Mouse (Mus musculus): ENCODE measurements around the gene Gria1. TPM values are rescaled to one million over a fixed set of nuclear protein-coding genes. Genes with fewer than 3 reads are reported as not detected.

Gria1 gene
- polyA plus RNA-seq, 1 experiment from 2014 or later: 0.30 TPM

- DNase-seq (ENCODE audit: low spot score): no peak
These were observed 266.9 kb downstream of the Gria1 start for GRCm38 (mm10) chr11:57278056-57278455.

GRCm38 (mm10) chr11:57286119-57286518 is 274.9 kb downstream of the Gria1 start:
- DNase-seq (ENCODE audit: low spot score): no peak

- DNase-seq (ENCODE audit: low spot score): no peak
These were observed 286.2 kb downstream of the Gria1 start for GRCm38 (mm10) chr11:57297376-57297775.

GRCm38 (mm10) chr11:57298263-57298662 is 287.1 kb downstream of the Gria1 start:
- DNase-seq (ENCODE audit: low spot score): no peak

- no peak for DNase-seq (ENCODE audit: low spot score)
These were observed 287.5 kb downstream of the Gria1 start for GRCm38 (mm10) chr11:57298665-57299064.

GRCm38 (mm10) chr11:57303602-57304001 is 292.4 kb downstream of the Gria1 start:
- no peak for DNase-seq (ENCODE audit: low spot score)

GRCm38 (mm10) chr11:57306116-57306515 is 294.9 kb downstream of the Gria1 start:
- no peak for DNase-seq (ENCODE audit: low spot score)

- no peak for DNase-seq (ENCODE audit: low spot score)
These were observed 295.7 kb downstream of the Gria1 start for GRCm38 (mm10) chr11:57306892-57307291.

- DNase-seq (ENCODE audit: low spot score): no peak
These were observed 305.9 kb downstream of the Gria1 start for GRCm38 (mm10) chr11:57317063-57317462.

- no peak for DNase-seq (ENCODE audit: low spot score)
These were observed 306.3 kb downstream of the Gria1 start for GRCm38 (mm10) chr11:57317478-57317877.

- DNase-seq (ENCODE audit: low spot score): no peak
These were observed 308.2 kb downstream of the Gria1 start for GRCm38 (mm10) chr11:57319374-57319773.

- no peak for DNase-seq (ENCODE audit: low spot score)
These were observed 312.9 kb downstream of the Gria1 start for GRCm38 (mm10) chr11:57324099-57324498.
